In genomic region chr3:125338178-125338692, GRCm38 (mm10) we compare ENCODE assay signal across 27 mouse cellular contexts.
DNase-seq lines count a peak whose midpoint lies in the region; ATAC-seq and TF ChIP-seq lines count a peak whose summit lies in the region.
"Had no signal": no experiment of that assay in that cellular context is flagged by ENCODE, and none has a peak within 500 bp of the region (broad histone marks: within the 10 kb centered on the region; RNA-seq: fewer than 3 reads in every experiment).

No protein-coding gene starts in this region.

- no peaks in the 10 kb centered on the region for H3K36me3 ChIP-seq in liver, embryonic 12.5 days
- H3K36me3 ChIP-seq in liver, postnatal 0 days (replicated peaks; ENCODE audit: insufficient read depth, low read length): no peaks in the 10 kb centered on the region
- H3K36me3 ChIP-seq in liver, embryonic 14.5 days (replicated peaks; ENCODE audit: control insufficient read depth, insufficient read depth, low read depth): no peaks in the 10 kb centered on the region
- no peaks in the 10 kb centered on the region for H3K36me3 ChIP-seq in midbrain, embryonic 15.5 days (replicated peaks)
- H3K36me3 ChIP-seq: embryonic facial prominence, embryonic 15.5 days; heart, embryonic 13.5 days; hindbrain, embryonic 12.5 days; kidney, embryonic 15.5 days; limb, embryonic 15.5 days; lung, embryonic 15.5 days; midbrain, embryonic 10.5 days had no signal

- no peaks in the 10 kb centered on the region for H3K9me3 ChIP-seq in liver, embryonic 12.5 days (replicated peaks)
- no peaks in the 10 kb centered on the region for H3K9me3 ChIP-seq in liver, postnatal 0 days (ENCODE audit: low read length)
- no peaks in the 10 kb centered on the region for H3K9me3 ChIP-seq in liver, embryonic 14.5 days (ENCODE audit: control insufficient read depth, low read length)
- H3K9me3 ChIP-seq in midbrain, embryonic 15.5 days: no peaks in the 10 kb centered on the region
- H3K9me3 ChIP-seq: embryonic facial prominence, embryonic 15.5 days; heart, embryonic 13.5 days; hindbrain, embryonic 12.5 days; kidney, embryonic 15.5 days; limb, embryonic 15.5 days; lung, embryonic 15.5 days; midbrain, embryonic 10.5 days had no signal

- no peaks in the 10 kb centered on the region for H3K27me3 ChIP-seq in liver, embryonic 12.5 days (replicated peaks)
- H3K27me3 ChIP-seq in liver, postnatal 0 days (ENCODE audit: insufficient read depth, low read length): no peaks in the 10 kb centered on the region
- H3K27me3 ChIP-seq in liver, embryonic 14.5 days (ENCODE audit: control insufficient read depth, insufficient read depth, low read length): no peaks in the 10 kb centered on the region
- H3K27me3 ChIP-seq in midbrain, embryonic 15.5 days (replicated peaks): no peaks in the 10 kb centered on the region
- H3K27me3 ChIP-seq: embryonic facial prominence, embryonic 15.5 days; heart, embryonic 13.5 days; hindbrain, embryonic 12.5 days; kidney, embryonic 15.5 days; limb, embryonic 15.5 days; lung, embryonic 15.5 days had no signal

- no peak for TF ChIP-seq EP300 in liver, postnatal 0 days (IDR thresholded peaks at IDR 0.05; ENCODE audit: low read depth)
- no peak for TF ChIP-seq EP300 in liver, embryonic 14.5 days (IDR thresholded peaks at IDR 0.05; ENCODE audit: low read depth)

- no peak for DNase-seq in liver, postnatal 0 days
- DNase-seq in thymus, postnatal 0 days (ENCODE audit: low spot score): peak; percentile 2
- DNase-seq in thymus, postnatal 10 days (ENCODE audit: low spot score in 2 of 2): no peak
- DNase-seq in liver, embryonic 14.5 days (ENCODE audit: low read depth in 3 of 3, low spot score in 3 of 3): no peak
- no peak for DNase-seq in frontal cortex, postnatal 25 days (ENCODE audit: low spot score in 2 of 2)
- DNase-seq in gastrocnemius, postnatal 10 days: no peak
- DNase-seq: adrenal gland, adult 2 months; cerebellum, adult 2 months; cerebellum, postnatal 25 days; embryo, embryonic 11 days; heart, adult 2 months; heart, postnatal 14 days; layer of hippocampus, adult 9-11 months; right cerebral cortex, adult 18-20 months; right cerebral cortex, postnatal 4 days; thymus, postnatal 36 days had no signal

- H3K27ac ChIP-seq in liver, embryonic 12.5 days: no peak overlapping the region
- H3K27ac ChIP-seq in liver, postnatal 0 days (ENCODE audit: low read depth): no peak overlapping the region
- no peak overlapping the region for H3K27ac ChIP-seq in liver, embryonic 14.5 days
- H3K27ac ChIP-seq in midbrain, embryonic 15.5 days: no peak overlapping the region
- H3K27ac ChIP-seq: embryonic facial prominence, embryonic 15.5 days; heart, adult 2 months; heart, embryonic 13.5 days; hindbrain, embryonic 12.5 days; kidney, embryonic 15.5 days; limb, embryonic 15.5 days; lung, embryonic 15.5 days; midbrain, embryonic 10.5 days had no signal

- 7% methylated on average over 6 of the region's 6 CpGs for WGBS in liver, embryonic 12.5 days (ENCODE audit: insufficient replicate concordance)
- WGBS in liver, postnatal 0 days (ENCODE audit: insufficient replicate concordance): 6% methylated on average over 6 of the region's 6 CpGs
- WGBS in liver, embryonic 14.5 days (ENCODE audit: insufficient replicate concordance): 5% methylated on average over 6 of the region's 6 CpGs
- WGBS in midbrain, embryonic 15.5 days: 66% methylated on average over 6 of the region's 6 CpGs

- TF ChIP-seq CTCF in liver, postnatal 0 days (IDR thresholded peaks at IDR 0.05; ENCODE audit: low read depth): no peak
- TF ChIP-seq CTCF in liver, embryonic 14.5 days (IDR thresholded peaks at IDR 0.05; ENCODE audit: low read depth): no peak

- H3K4me1 ChIP-seq in liver, embryonic 12.5 days: no peaks in the 10 kb centered on the region
- no peaks in the 10 kb centered on the region for H3K4me1 ChIP-seq in liver, postnatal 0 days (ENCODE audit: insufficient read depth)
- H3K4me1 ChIP-seq in liver, embryonic 14.5 days (replicated peaks; ENCODE audit: control insufficient read depth in 2 of 2, insufficient read depth in 2 of 2, low read length in 1 of 2): no peaks in the 10 kb centered on the region
- no peaks in the 10 kb centered on the region for H3K4me1 ChIP-seq in midbrain, embryonic 15.5 days
- H3K4me1 ChIP-seq: embryonic facial prominence, embryonic 15.5 days; hindbrain, embryonic 12.5 days; kidney, embryonic 15.5 days; limb, embryonic 15.5 days; lung, embryonic 15.5 days; midbrain, embryonic 10.5 days had no signal

- H3K9ac ChIP-seq in liver, embryonic 12.5 days: no peak overlapping the region
- no peak overlapping the region for H3K9ac ChIP-seq in liver, postnatal 0 days (replicated peaks)
- H3K9ac ChIP-seq in liver, embryonic 14.5 days (replicated peaks): no peak overlapping the region
- no peak overlapping the region for H3K9ac ChIP-seq in midbrain, embryonic 15.5 days
- H3K9ac ChIP-seq: embryonic facial prominence, embryonic 15.5 days; heart, embryonic 13.5 days; hindbrain, embryonic 12.5 days; kidney, embryonic 15.5 days; limb, embryonic 15.5 days; lung, embryonic 15.5 days had no signal

- H3K4me3 ChIP-seq in liver, embryonic 12.5 days: no peak overlapping the region
- H3K4me3 ChIP-seq in liver, postnatal 0 days (ENCODE audit: low read depth, low read length): no peak overlapping the region
- H3K4me3 ChIP-seq in liver, embryonic 14.5 days (ENCODE audit: insufficient read depth in 1 of 2, low read depth in 2 of 2, low read length in 2 of 2): no peak overlapping the region
- no peak overlapping the region for H3K4me3 ChIP-seq in midbrain, embryonic 15.5 days
- H3K4me3 ChIP-seq: embryonic facial prominence, embryonic 15.5 days; heart, adult 2 months; heart, embryonic 13.5 days; hindbrain, embryonic 12.5 days; kidney, embryonic 15.5 days; limb, embryonic 15.5 days; lung, embryonic 15.5 days; midbrain, embryonic 10.5 days had no signal

- H3K4me2 ChIP-seq in liver, embryonic 12.5 days: peak overlapping the region; percentile 40
- no peak overlapping the region for H3K4me2 ChIP-seq in liver, postnatal 0 days (ENCODE audit: low read depth, low read length)
- H3K4me2 ChIP-seq in liver, embryonic 14.5 days (ENCODE audit: low read depth): peak overlapping the region; percentile 16; the same call in 1 of the 2 replicates
- no peak overlapping the region for H3K4me2 ChIP-seq in midbrain, embryonic 15.5 days
- H3K4me2 ChIP-seq: embryonic facial prominence, embryonic 15.5 days; heart, embryonic 13.5 days; hindbrain, embryonic 12.5 days; kidney, embryonic 15.5 days; limb, embryonic 15.5 days; lung, embryonic 15.5 days had no signal

- peak; percentile 30; the same call in 1 of the 2 replicates for ATAC-seq in liver, embryonic 12.5 days
- ATAC-seq in liver, postnatal 0 days: no peak
- 0 out of 2 replicates have a peak, but pooled peaks have one; percentile 26 for ATAC-seq in liver, embryonic 14.5 days (ENCODE audit: insufficient read depth)
- no peak for ATAC-seq in midbrain, embryonic 15.5 days (replicated peaks)
- ATAC-seq: forebrain, embryonic 14.5 days; intestine, postnatal 0 days had no signal

Comparison
In these comparisons a context has a peak if more than half of its experiments do, and no peak if none do; other contexts are left out.
1. ATAC-seq: peak in liver, embryonic 12.5 days (single experiment) and liver, embryonic 14.5 days (single experiment); none in liver, postnatal 0 days (single experiment) and midbrain, embryonic 15.5 days (single experiment).
2. H3K4me2 ChIP-seq: peak in liver, embryonic 12.5 days (single experiment) and liver, embryonic 14.5 days (single experiment); none in liver, postnatal 0 days (single experiment) and midbrain, embryonic 15.5 days (single experiment).